Mouse (Mus musculus) layer of hippocampus, adult 18-20 months (tissue): ENCODE results near the gene Hes3. TPM values are rescaled to one million over a fixed set of nuclear protein-coding genes. Genes with fewer than 3 reads are reported as not detected.
A peak's percentile ranks its signal among the peaks of the same experiment; 100 is the strongest.

Experiments used
- DNase-seq, 2 experiments: peaks; one replicate each; pipeline ENCODE4 v3.0.0; 2022; ENCODE audit warnings: low spot score in 2 of 2
- long read RNA-seq: library from polyadenylated mRNA; stranded (forward); transcript quantifications from one replicate; pipeline ENCODE4 v2.0.0, GENCODE M21; 2021
- total RNA-seq, 2 experiments: library from RNA; stranded (reverse); gene quantifications; 2 replicates each; pipeline ENCODE4 v1.2.3; 2021

The Hes3 gene
- total RNA-seq, result not detected
- long read RNA-seq, result 0 reads

- no peak for DNase-seq
These were observed at the start of gene Hes3 for GRCm38 (mm10) chr4:152291562-152291961. Gene Hes3 (minus strand): TSS chr4:152291662.

GRCm38 (mm10) chr4:152340584-152341284, 49.3 kb upstream of the Hes3 start:
- peak in 1 of 2 experiments; percentile 23 for DNase-seq

GRCm38 (mm10) chr4:152339293-152339790, 47.9 kb upstream of the Hes3 start:
- DNase-seq, result peak in 1 of 2 experiments; percentile 17

- DNase-seq, result peak; percentile 60 to 67
These were observed 47.2 kb upstream of the Hes3 start, which contains the start of gene Chd5 for GRCm38 (mm10) chr4:152338419-152339292. Gene Chd5 (plus strand): TSS chr4:152338651.

GRCm38 (mm10) chr4:152337772-152338171, 46.3 kb upstream of the Hes3 start:
- DNase-seq, result no peak

GRCm38 (mm10) chr4:152333587-152333986, 42.1 kb upstream of the Hes3 start:
- DNase-seq, result no peak

GRCm38 (mm10) chr4:152332952-152333351, 41.5 kb upstream of the Hes3 start:
- DNase-seq, result peak in 1 of 2 experiments; percentile 69

- DNase-seq, result no peak
These were observed 37.2 kb upstream of the Hes3 start for GRCm38 (mm10) chr4:152328691-152329090.

- DNase-seq, result no peak
These were observed 35.1 kb upstream of the Hes3 start for GRCm38 (mm10) chr4:152326543-152326942.

GRCm38 (mm10) chr4:152325574-152326411, 34.3 kb upstream of the Hes3 start, which contains the start of gene Rpl22:
Gene Rpl22 (plus strand): TSS chr4:152325742.
- peak; percentile 96 to 97 for DNase-seq

GRCm38 (mm10) chr4:152324641-152325562, 33.4 kb upstream of the Hes3 start:
- DNase-seq, result no peak

- DNase-seq, result no peak
These were observed 30.0 kb upstream of the Hes3 start for GRCm38 (mm10) chr4:152321464-152321863.

GRCm38 (mm10) chr4:152318517-152319234, 27.2 kb upstream of the Hes3 start, which contains the start of gene Rnf207:
Gene Rnf207 (minus strand): TSS chr4:152318993.
- peak in 1 of 2 experiments; percentile 68 for DNase-seq

- DNase-seq, result no peak
These were observed 26.2 kb upstream of the Hes3 start for GRCm38 (mm10) chr4:152317631-152318033.

- DNase-seq, result no peak
These were observed 24.2 kb upstream of the Hes3 start for GRCm38 (mm10) chr4:152315498-152316213.

- DNase-seq, result no peak
These were observed 22.5 kb upstream of the Hes3 start for GRCm38 (mm10) chr4:152313934-152314333.

GRCm38 (mm10) chr4:152313211-152313632, 21.8 kb upstream of the Hes3 start:
- DNase-seq, result no peak

GRCm38 (mm10) chr4:152312186-152312585, 20.7 kb upstream of the Hes3 start:
- DNase-seq, result no peak
